In the genomic region with DNA sequence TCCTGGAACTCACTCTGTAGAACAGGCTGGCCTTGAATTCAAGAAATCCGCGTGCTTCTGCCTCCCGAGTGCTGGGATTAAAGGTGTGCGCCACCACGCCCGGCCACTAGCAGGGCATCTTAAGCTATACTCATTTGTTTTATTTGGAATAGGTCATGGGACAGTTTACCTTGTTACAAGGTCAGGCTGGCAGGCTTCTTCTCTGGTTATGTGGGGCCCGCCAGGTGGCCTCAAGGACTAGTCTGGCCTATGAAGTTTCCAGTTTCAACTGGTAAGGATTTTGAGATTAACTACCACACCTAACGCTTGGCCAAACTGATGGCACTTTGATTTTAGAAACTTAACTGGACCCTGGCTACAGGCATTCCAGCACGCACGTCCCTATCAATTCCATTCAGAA, we compare ENCODE assay signal across 8 mouse cellular contexts. TPM values are rescaled to one million over a fixed set of nuclear protein-coding genes. Genes with fewer than 3 reads are reported as not detected.
DNase-seq lines count a peak whose midpoint lies in the region; ATAC-seq and TF ChIP-seq lines count a peak whose summit lies in the region.

No protein-coding gene starts in this region.

- peak; percentile 5; the same call in 1 of the 2 replicates for ATAC-seq in heart, embryonic 14.5 days (ENCODE audit: insufficient number of reproducible peaks, insufficient read depth, low FRiP score, low read depth)
- peak; percentile 28 for ATAC-seq in heart, postnatal 0 days (ENCODE audit: insufficient read depth, low read depth)
- peak; percentile 1; the same call in 1 of the 2 replicates for ATAC-seq in lung, postnatal 0 days

- H3K36me3 ChIP-seq in heart, embryonic 14.5 days (ENCODE audit: control insufficient read depth, insufficient read depth, low read length), result no peaks in the 10 kb centered on the region
- peaks cover 0 to 23% of the 10 kb centered on the region in 2 experiments; a peak in 2 of 4 replicates for H3K36me3 ChIP-seq in MEL (ENCODE audit: control insufficient read depth in 1 of 2, insufficient read depth in 2 of 2, low read length in 2 of 2)
- no peaks in the 10 kb centered on the region for H3K36me3 ChIP-seq in heart, postnatal 0 days (replicated peaks; ENCODE audit: control insufficient read depth, insufficient read depth, low read length)
- no peaks in the 10 kb centered on the region for H3K36me3 ChIP-seq in lung, postnatal 0 days (ENCODE audit: insufficient read depth, low read length)

- no peak for DNase-seq in heart, adult 9 months (ENCODE audit: low spot score in 2 of 2)
- DNase-seq in MEL (ENCODE audit: low read depth, low spot score), result no peak
- peak; percentile 16 for DNase-seq in heart, postnatal 0 days (ENCODE audit: low spot score)
- no peak for DNase-seq in lung, postnatal 0 days (ENCODE audit: low spot score)
- no peak for DNase-seq in embryo, embryonic 9.5 days (ENCODE audit: extremely low spot score)
- DNase-seq in ovary, postnatal 14 days (ENCODE audit: low spot score), result no peak
- no peak for DNase-seq in layer of hippocampus, adult 8-10 months (ENCODE audit: low spot score in 2 of 2)

- no peaks in the 10 kb centered on the region for H3K27me3 ChIP-seq in heart, embryonic 14.5 days (ENCODE audit: control insufficient read depth, insufficient read depth, low read length)
- no peaks in the 10 kb centered on the region for H3K27me3 ChIP-seq in MEL (ENCODE audit: control insufficient read depth in 1 of 2, insufficient read depth in 2 of 2, low read length in 2 of 2)
- no peaks in the 10 kb centered on the region for H3K27me3 ChIP-seq in heart, postnatal 0 days (ENCODE audit: control insufficient read depth, insufficient read depth, low read length)
- H3K27me3 ChIP-seq in lung, postnatal 0 days (replicated peaks; ENCODE audit: insufficient read depth, low read length), result no peaks in the 10 kb centered on the region

- no peak for TF ChIP-seq RAD21 in MEL (IDR thresholded peaks at IDR 0.05; ENCODE audit: low read depth, low read length)

- TF ChIP-seq EP300 in MEL (IDR thresholded peaks at IDR 0.05; ENCODE audit: low read depth in 1 of 2, low read length in 2 of 2), result no peak
- no peak for TF ChIP-seq EP300 in heart, postnatal 0 days (IDR thresholded peaks at IDR 0.05; ENCODE audit: low read depth)
- no peak for TF ChIP-seq EP300 in lung, postnatal 0 days (IDR thresholded peaks at IDR 0.05)

- H3K79me2 ChIP-seq in MEL (ENCODE audit: control insufficient read depth, insufficient read depth, low read length, poor library complexity), result peaks cover 17% of the 10 kb centered on the region

- peak overlapping the region; percentile 78 to 91 for H3K4me3 ChIP-seq in heart, embryonic 14.5 days (ENCODE audit: control insufficient read depth in 1 of 2, insufficient read depth in 1 of 2, low read depth in 1 of 2, low read length in 2 of 2)
- H3K4me3 ChIP-seq in MEL (ENCODE audit: control insufficient read depth in 1 of 2, insufficient read depth in 1 of 2, low read depth in 2 of 2, low read length in 2 of 2), result peak overlapping the region; percentile 75 to 98
- peak overlapping the region; percentile 93 for H3K4me3 ChIP-seq in heart, postnatal 0 days (ENCODE audit: low read depth, low read length)
- peak overlapping the region; percentile 91 for H3K4me3 ChIP-seq in lung, postnatal 0 days (ENCODE audit: low read depth, low read length)

- H3K9me3 ChIP-seq in heart, embryonic 14.5 days (ENCODE audit: control insufficient read depth, low read length), result no peaks in the 10 kb centered on the region
- no peaks in the 10 kb centered on the region for H3K9me3 ChIP-seq in MEL (replicated peaks; ENCODE audit: insufficient read depth, low read length)
- H3K9me3 ChIP-seq in heart, postnatal 0 days (replicated peaks; ENCODE audit: control insufficient read depth, low read length), result no peaks in the 10 kb centered on the region
- no peaks in the 10 kb centered on the region for H3K9me3 ChIP-seq in lung, postnatal 0 days (ENCODE audit: low read length)

- H3K27ac ChIP-seq in heart, embryonic 14.5 days (replicated peaks in 1 of 2; ENCODE audit: control insufficient read depth in 1 of 2, insufficient read depth in 1 of 2, low read depth in 2 of 2, low read length in 2 of 2), result peak overlapping the region; percentile 95 to 97
- peak overlapping the region; percentile 65 for H3K27ac ChIP-seq in MEL (ENCODE audit: control insufficient read depth, low read depth, low read length)
- peak overlapping the region; percentile 91 for H3K27ac ChIP-seq in heart, postnatal 0 days (ENCODE audit: low read depth)
- H3K27ac ChIP-seq in lung, postnatal 0 days (ENCODE audit: low read length), result peak overlapping the region; percentile 93

- H3K4me2 ChIP-seq in heart, embryonic 14.5 days (ENCODE audit: low read length), result peak overlapping the region; percentile 79
- H3K4me2 ChIP-seq in heart, postnatal 0 days (ENCODE audit: low read depth, low read length), result peak overlapping the region; percentile 65
- H3K4me2 ChIP-seq in lung, postnatal 0 days (replicated peaks; ENCODE audit: low read depth, low read length), result peak overlapping the region; percentile 58

- no peak for TF ChIP-seq POLR2A in MEL (IDR thresholded peaks at IDR 0.05; ENCODE audit: control insufficient read depth in 1 of 2, insufficient read depth in 1 of 2, low read depth in 1 of 2, low read length in 2 of 2, poor library complexity in 1 of 2)

- peak overlapping the region; percentile 84 for H3K9ac ChIP-seq in heart, embryonic 14.5 days (ENCODE audit: low read length)
- peak overlapping the region; percentile 97 for H3K9ac ChIP-seq in MEL (ENCODE audit: control insufficient read depth, low read depth, low read length, poor library complexity, severe bottlenecking)
- H3K9ac ChIP-seq in heart, postnatal 0 days (replicated peaks; ENCODE audit: low read depth, low read length), result peak overlapping the region; percentile 52
- peak overlapping the region; percentile 37; the same call in 1 of the 2 replicates for H3K9ac ChIP-seq in lung, postnatal 0 days (replicated peaks; ENCODE audit: low read depth)

- WGBS in heart, embryonic 14.5 days, result 19% methylated on average over 10 of the region's 10 CpGs
- WGBS in heart, postnatal 0 days, result 18% methylated on average over 10 of the region's 10 CpGs
- WGBS in lung, postnatal 0 days, result 20% methylated on average over 10 of the region's 10 CpGs

- no peak for TF ChIP-seq CTCF in MEL (IDR thresholded peaks at IDR 0.05 in 2 of 3, conservative IDR thresholded peaks at IDR 0.05 in 1 of 3; ENCODE audit: control insufficient read depth in 1 of 3, insufficient read depth in 1 of 3, low read depth in 2 of 3, low read length in 3 of 3, poor library complexity in 1 of 3, severe bottlenecking in 1 of 3)
- no peak for TF ChIP-seq CTCF in heart, postnatal 0 days (IDR thresholded peaks at IDR 0.05; ENCODE audit: low read depth)
- no peak for TF ChIP-seq CTCF in lung, postnatal 0 days (IDR thresholded peaks at IDR 0.05)

- peaks cover 2 to 20% of the 10 kb centered on the region in 2 experiments for H3K4me1 ChIP-seq in heart, embryonic 14.5 days (ENCODE audit: control insufficient read depth in 2 of 2, insufficient read depth in 2 of 2, low read length in 2 of 2)
- peaks cover 2 to 7% of the 10 kb centered on the region in 2 experiments; a peak in 3 of 4 replicates for H3K4me1 ChIP-seq in MEL (ENCODE audit: control insufficient read depth in 1 of 2, insufficient read depth in 2 of 2, low read length in 2 of 2)
- peaks cover 19% of the 10 kb centered on the region for H3K4me1 ChIP-seq in heart, postnatal 0 days (ENCODE audit: control insufficient read depth, insufficient read depth)
- H3K4me1 ChIP-seq in lung, postnatal 0 days (ENCODE audit: insufficient read depth, low read depth, low read length), result peaks cover 11% of the 10 kb centered on the region; the same call in 1 of the 2 replicates

TF ChIP-seq in MEL, 35 proteins besides CTCF, POLR2A, EP300 and RAD21:
- TF ChIP-seq MXI1 (IDR thresholded peaks at IDR 0.05; ENCODE audit: low read depth, low read length), result no peak
- TF ChIP-seq NELFE (IDR thresholded peaks at IDR 0.05; ENCODE audit: low read depth, low read length), result no peak
- TF ChIP-seq MYB (IDR thresholded peaks at IDR 0.05; ENCODE audit: low read depth, low read length), result no peak
- TF ChIP-seq NRF1 (IDR thresholded peaks at IDR 0.05; ENCODE audit: insufficient read depth, low read depth, low read length, poor library complexity, severe bottlenecking), result no peak

RNA-seq across cellular contexts. Expression of a gene that starts 0.4 kb away (rescaled TPM):
- polyA plus RNA-seq in heart, embryonic 14.5 days (2014; fragmentation: Nextera tagmentation; extraction: Ambion mirVana), result 7.2 and 7.3 TPM in 2 replicates
- 4.2 and 5.4 TPM in 2 replicates for total RNA-seq in MEL (2012; rRNA removed)
- polyA plus RNA-seq in MEL (2012; ENCODE audit: insufficient read depth in 1 of 2, insufficient read length in 2 of 2, low read depth in 1 of 2, low replicate concordance in 2 of 2, missing spikeins in 1 of 2), result 1 to 10 TPM in 1 of 2 experiments, not detected in 1; 6.3 TPM
- total RNA-seq in heart, postnatal 0 days (2014; rRNA removed; ENCODE audit: low replicate concordance), result 2.0 and 3.5 TPM in 2 replicates
- polyA plus RNA-seq in heart, postnatal 0 days (2015; fragmentation: Nextera tagmentation; extraction: Ambion mirVana), result 7.3 and 7.7 TPM in 2 replicates
- polyA plus RNA-seq in lung, postnatal 0 days (2015; fragmentation: Nextera tagmentation; extraction: Ambion mirVana), result 9.8 and 11.5 TPM in 2 replicates
- 1 to 10 TPM; 8.1 to 9.7 (median 9.0) TPM for total RNA-seq in layer of hippocampus, adult 8-10 months (2022)

RNA-seq across cellular contexts. Expression of a gene that starts 5.3 kb away (rescaled TPM):
- polyA plus RNA-seq in heart, embryonic 14.5 days (2014; fragmentation: Nextera tagmentation; extraction: Ambion mirVana), result 22.4 and 22.5 TPM in 2 replicates
- total RNA-seq in MEL (2012; rRNA removed), result 10.7 and 12.8 TPM in 2 replicates
- 10 to 100 TPM in 1 of 2 experiments, not detected in 1; 10.6 TPM for polyA plus RNA-seq in MEL (2012; ENCODE audit: insufficient read depth in 1 of 2, insufficient read length in 2 of 2, low read depth in 1 of 2, low replicate concordance in 2 of 2, missing spikeins in 1 of 2)
- 23.9 and 30.2 TPM in 2 replicates for total RNA-seq in heart, postnatal 0 days (2014; rRNA removed; ENCODE audit: low replicate concordance)
- polyA plus RNA-seq in heart, postnatal 0 days (2015; fragmentation: Nextera tagmentation; extraction: Ambion mirVana), result 13.4 and 16.9 TPM in 2 replicates
- polyA plus RNA-seq in lung, postnatal 0 days (2015; fragmentation: Nextera tagmentation; extraction: Ambion mirVana), result 24.0 and 26.6 TPM in 2 replicates
- 10 to 100 TPM; 24.2 to 30.3 (median 26.9) TPM for total RNA-seq in layer of hippocampus, adult 8-10 months (2022)

Comparison
In these comparisons a context has a peak if more than half of its experiments do, and no peak if none do; other contexts are left out.
1. H3K9ac ChIP-seq: peak in every context shown above with its lines; median percentile 97 in MEL; 84 in heart, embryonic 14.5 days; 52 in heart, postnatal 0 days; 37 in lung, postnatal 0 days.